Mouse (Mus musculus) MEL-GATA-1-ER (cell line): ENCODE measurements around the gene Fhl2.

Experiments used
- DNase-seq: peaks from one replicate; pipeline ENCODE4 v3.0.0-alpha.2; 2012; ENCODE audit warnings: low read depth; ENCODE audit errors: extremely low read depth

Gene Fhl2

DNA sequence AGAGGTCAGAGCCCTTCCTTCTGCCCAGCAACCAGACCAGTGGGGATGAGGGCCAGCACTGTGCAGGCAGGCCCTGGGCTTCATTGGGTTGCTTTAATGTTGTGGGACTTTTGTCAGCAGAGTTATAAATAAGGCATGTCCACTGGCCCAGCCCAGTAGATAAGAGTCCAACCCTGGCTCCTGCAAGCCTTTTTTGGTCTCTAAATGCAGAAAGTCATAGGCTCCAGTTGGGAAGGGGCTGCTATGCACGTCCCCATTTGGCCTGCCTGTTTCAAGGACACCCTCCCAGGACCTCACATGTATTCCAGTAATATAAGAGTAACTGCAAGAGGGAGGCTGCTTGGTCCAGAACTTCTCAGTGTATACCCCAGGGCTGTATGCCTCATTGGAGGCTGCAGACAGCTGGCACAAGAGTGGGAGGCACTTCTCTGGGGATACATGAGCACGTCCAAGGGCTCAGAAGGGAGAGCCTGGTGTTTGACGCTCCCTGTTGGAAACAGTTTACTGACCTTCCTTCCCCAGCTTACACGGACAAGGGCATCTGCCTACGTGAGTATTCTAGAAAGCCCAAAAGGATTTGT lies at the start of gene Fhl2:
Fhl2 (minus strand) TSS at position 324 of the 581 bp plus-strand sequence.
- DNase-seq, result no peak

DNA sequence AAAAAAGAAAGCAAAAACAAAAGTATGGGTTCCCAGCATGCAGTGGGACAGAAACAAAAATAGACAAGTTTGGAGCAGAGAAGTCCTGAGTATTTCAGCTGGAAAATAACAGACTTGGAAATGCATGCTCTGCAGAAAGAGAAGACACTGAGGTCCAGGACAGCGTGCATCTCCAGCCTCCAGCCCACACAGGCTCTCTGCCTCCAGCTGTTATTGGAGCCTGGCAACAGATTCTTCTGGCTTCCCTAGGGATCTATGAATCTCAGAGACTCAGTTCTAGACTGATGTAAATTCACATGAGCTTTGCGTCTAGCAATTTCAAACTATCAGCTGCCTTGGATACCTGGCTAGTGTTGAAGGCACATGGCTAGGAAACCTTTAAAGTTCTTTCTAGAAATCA lies 48.2 kb upstream of the Fhl2 start:
- no peak for DNase-seq

DNA sequence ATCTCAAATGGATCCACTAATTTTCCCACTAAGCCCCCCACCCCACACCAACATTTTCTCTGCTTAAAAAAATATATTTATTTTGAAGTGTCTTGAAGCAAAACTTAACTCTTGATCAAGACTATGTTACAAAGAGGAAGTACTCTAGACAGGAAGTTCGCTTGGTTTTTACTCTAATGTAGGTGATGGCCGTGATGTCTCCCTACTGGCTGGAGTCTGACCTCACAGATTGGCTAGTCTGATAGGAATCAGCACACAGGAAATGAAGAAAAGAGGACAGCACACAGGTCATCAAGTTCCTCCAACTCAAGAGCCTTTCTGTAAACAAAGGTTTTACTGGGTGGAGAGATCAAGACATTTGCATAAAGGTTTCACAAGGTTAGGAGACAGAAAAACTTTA lies 44.4 kb upstream of the Fhl2 start:
- no peak for DNase-seq

DNA sequence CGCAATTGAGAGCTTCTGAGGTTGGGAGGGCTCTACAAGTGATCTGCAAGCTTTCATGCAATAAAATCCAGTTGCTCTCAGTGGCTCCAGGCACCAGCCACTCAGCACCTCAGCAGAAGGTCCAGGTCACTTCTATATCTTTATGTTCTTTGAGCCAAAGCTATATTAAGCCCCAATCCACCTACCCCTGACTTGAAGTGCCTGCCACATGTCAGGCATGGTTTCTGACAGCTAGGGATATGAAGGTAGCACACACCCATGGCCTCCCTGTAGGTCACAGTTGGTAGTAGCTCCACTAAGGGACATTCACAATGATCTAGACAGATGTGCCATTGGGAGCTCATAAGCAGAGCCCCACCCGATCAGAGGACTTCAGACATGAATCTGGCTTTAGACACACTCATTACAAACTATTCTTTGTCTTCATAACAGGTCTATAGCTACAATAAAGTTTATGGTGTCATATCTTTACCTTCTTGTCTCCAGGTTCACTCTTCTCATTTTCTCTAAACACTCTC lies 43.1 kb upstream of the Fhl2 start:
- no peak for DNase-seq

DNA sequence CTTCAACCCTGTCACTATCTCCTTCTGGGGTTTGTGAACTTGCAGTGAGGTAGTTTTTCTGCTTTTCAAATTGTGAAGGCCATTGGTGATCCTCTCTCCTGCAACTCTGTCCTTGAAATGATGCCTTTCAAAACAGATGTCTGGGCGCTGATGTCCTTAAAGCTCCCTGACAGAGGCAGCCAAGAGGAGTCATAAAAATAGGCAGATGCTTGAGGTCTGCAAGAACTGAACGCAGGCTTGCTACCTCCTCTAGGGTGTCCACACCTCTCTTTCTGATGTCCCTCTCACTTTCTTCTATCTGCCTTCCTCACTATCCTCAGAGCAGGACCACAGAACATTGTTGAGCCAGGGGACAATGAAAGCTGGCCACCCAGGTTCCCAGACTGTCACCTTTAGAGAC lies 41.7 kb upstream of the Fhl2 start:
- no peak for DNase-seq

DNA sequence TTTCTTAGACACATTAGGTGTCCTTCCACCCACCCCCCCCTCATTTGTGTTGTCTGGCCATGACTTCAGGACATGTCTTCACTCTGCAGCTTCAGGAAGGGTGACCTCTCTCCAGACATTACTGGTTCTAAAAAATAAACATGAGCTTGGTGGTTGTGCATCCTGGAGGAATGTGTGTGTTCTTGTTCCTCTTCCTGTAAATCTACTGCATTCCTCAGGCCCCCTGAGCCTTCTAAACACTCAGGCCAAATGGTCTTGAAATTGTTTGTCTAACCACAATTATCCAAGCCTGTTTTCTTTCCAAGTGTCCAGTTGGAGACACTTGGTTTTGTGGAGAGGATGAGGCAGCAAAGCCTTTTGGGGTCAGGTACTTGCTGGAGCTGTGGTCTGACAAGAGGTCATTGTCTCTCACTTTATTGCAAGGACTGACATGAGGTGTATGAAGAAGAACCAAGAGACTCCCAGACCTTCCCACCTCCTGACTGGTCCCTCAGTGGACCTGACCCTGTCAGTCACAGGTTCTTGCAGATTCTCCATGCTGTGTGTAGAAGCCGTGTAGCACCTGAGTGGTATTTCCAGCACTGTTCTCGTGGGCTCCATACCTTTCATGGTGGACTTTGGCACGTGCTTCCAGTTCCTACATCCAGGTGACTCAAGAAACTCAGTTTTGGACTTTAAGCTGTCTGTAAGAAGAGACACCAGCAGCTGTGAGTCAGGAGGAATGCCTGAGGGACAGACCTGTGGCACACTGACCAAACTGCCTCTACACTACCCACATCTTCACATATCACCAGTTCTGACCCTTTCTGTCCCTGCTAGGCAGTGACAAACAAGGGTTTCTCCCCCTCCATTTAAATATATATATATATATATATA lies 40.8 kb upstream of the Fhl2 start:
- no peak for DNase-seq

DNA sequence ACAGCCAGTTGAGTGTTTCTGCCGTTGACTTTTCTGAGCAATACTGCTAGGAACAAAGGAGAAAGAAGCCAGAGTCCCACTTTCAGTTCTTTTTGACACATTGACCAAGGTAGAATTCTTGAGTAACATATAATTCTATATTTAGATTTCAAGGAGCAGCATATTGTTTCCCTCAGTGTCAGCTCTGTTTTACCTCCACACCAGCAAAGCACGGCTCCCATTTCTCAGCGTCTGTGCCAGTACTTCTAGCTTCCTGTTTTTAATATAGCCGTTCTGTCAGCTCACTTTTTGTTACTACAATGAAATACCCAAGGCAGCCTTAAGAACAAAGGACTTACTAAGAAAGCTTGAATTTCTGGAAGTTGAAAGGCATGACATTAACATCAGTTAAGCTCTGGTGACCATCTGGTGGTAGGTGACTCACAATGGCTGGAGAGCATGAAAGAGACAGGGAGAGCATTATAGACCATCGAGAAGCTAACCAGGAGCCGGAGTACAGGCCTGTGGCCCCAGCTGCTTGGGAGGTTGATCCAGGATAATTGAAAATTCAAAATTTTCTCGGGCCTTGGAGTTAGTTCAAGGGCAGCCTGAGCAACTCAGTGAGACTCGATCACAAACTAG lies 28.9 kb upstream of the Fhl2 start:
- no peak for DNase-seq

DNA sequence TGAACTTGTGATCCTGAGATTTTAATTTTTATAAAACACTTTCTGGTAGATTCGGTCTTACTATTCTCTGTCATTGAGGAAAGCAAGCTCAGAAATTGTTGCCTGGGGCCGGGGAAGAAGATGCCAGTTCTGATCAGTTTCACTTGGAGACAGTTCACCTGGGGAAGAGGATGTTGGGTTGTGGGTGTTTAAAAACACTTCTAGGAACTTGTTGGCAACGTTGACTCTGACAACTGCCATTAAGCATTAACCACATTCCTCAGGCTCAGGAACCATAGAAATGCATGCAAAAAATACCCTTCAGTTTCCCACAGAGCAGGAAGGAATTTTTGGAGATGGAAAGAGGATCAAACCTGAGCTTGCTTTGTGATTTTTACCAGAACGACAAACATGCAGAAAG lies 28.2 kb upstream of the Fhl2 start:
- DNase-seq, result no peak

DNA sequence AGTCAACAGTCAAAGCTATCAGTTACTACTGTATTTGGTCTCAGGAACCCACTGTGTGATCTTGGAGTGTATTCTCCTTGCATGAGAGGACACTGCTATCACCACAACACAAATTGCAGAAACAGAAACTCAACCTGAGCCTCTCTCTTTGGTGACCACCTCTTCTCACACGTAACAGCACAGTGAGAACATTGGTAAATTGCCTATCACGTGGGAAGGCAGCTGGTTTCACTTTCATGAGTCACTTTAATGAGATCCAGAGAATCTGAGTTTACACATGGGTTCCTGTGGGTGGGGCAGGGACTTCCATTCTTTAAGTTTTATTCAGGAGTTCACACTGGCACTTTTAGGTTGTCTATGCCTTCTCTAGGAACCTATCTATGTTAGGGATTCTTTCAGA lies 27.4 kb upstream of the Fhl2 start:
- DNase-seq, result no peak

DNA sequence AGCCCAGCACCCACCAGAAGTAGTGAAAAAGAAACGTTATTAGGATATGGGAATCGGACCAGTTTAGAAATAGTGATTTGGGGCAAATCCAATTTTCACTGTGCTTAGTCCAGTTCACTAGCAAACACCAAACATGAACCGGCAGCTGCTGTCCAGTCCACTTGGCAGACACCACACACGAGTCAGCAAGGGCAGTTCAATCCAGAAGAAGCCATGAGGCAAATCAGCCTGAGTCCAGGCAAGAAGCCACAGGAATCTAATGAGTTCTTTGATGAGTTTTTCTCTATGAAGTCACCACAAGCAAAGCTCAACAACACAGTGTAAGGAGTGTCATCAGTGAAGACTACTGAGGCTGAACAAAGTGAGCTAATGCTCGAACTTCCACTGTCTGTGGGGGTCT lies 26.3 kb upstream of the Fhl2 start:
- DNase-seq, result no peak

DNA sequence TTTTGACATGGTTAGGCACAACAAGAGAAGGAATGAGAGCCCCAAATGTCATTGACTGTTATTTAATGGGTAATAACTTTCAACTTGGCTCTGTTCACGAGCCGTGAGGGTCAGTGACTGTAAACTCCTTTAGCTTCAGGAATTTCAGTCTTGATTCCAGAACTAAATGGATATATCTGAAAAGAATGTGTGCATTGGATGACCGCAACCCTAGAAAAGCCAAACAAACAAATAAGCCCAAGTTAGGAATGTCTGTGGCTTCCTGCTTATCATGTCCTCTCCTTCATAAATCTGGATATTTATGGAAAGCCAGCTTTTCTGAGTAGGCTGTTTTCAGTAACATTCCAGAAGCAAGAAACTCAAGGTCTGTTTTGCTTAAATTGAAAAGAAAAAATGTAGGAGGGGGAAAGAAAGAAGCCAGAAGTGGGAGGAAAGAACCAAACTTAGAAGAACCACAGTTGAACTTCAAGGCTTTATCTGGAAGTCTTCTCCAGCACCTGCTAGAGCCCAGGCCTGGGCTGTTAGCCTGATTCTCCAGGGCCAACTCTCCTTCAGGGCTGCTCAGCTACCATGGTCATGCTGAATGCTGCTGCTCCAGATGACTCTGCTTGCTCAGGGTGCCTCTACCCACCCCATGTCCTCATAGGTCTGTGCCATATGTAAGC lies 21.4 kb upstream of the Fhl2 start:
- DNase-seq, result no peak

DNA sequence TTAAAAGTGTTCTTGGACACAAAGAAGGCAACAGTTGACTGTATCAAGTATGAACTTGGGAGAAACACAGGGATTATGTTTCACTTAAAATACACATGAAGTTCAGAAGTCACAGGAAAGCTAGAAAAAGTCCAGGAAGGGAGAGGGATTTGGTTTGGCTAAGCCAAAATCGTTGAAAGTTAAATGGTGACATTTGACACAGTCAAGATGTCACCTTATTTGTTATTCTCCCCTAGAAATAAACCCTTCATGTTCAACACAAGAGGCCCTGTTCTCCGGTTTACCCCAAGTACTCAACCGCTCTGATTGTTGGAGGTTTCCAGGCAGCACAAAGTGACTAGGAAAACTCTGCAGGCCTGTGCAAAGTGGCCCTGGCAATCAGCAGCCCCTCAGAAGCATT lies 18.8 kb upstream of the Fhl2 start:
- DNase-seq, result no peak

DNA sequence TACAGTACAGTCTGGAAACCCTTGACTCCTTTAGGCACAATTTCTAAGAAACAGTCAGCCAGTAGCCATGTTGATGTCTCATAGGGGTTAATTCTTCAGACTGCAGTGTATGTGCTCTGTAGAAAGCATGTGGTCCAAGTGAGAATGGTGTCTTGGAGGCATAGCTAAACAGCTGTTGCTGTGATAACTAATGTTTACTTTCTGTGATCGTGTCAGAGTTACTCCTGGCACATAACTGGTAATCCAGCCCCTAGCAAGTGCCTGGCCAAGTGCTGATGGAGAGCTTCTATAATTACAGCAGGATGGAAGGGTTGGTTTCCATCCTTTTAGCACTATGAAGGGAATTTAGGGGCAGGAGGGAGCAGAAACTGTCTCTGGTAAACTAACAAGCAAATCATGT lies 14.5 kb upstream of the Fhl2 start:
- DNase-seq, result no peak

DNA sequence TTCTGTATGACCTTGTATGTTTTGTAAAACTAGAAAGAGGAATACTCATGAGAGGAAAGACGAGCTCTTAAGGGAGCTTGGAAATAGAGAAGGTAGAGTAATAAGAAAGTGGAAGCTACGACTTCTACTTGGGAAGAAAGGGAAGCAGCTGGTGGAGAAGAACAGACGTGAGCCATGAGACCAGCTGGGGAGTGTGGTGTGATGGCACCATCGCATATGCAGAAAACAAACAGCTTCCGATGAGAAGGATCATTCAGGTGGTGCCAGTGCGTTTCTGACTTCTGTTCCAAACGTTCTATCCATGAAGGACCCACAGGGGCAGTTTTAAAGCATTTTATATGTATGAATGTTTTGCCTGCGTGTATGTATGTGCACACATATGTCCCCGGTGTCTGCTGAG lies 13.5 kb upstream of the Fhl2 start:
- no peak for DNase-seq

DNA sequence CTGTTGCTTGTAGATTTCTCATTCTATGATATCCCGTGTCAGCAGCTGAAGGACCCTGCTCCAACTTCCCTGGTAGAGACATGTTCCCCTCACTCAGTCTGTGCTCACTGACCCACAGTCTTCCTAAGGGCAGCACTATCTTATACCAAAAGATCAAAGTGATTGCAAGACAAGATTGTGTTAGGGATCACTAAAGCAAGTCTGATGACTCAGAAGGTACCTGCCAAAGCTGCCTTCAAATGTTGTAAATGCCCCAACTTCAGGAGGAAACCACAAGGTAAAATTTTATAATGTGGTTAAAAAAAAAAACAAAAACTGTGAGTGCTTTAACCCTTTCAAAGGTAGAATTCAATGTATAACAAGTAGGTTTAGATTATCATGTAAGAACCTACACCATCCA lies 10.4 kb upstream of the Fhl2 start:
- DNase-seq, result no peak

DNA sequence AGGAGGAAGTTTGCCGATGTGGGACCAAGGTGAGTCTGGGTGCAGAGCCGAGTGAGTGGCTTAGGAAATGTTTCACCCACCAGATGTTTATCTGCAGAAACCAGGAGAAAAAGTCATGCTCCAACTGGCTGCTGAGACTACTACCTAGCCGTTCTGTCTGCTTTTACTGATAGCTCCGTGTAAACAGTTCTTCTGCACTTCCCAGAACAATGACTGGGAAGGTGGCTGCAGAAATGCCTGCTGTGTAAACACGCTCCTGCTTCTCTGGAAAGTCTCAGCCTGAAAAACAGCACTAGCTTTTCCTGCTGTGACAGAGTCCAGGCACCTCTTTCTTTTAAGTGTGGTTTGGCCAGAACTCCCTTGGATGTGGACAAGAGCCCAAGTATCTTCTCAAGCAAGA lies 6.5 kb upstream of the Fhl2 start:
- no peak for DNase-seq

DNA sequence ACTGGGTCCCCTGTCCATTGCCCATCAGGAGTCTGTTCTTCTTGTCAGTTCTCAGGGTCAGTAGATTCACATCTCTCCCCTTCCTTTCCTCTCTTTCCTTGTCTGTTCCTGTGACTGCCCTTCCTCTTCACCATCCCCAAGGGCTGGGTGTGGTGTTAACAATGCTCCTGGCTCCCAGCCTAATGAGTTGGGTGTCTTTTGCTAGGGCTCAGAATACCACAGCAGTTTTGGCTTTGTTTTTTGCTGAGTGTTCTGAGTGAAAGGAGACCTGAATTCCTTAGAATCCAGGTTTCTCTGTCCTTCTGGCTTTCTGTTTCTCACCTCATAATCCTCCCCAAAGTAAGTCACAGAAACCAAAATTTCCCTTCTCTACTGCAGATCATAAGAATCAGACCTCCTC lies 5.4 kb upstream of the Fhl2 start:
- DNase-seq, result no peak

DNA sequence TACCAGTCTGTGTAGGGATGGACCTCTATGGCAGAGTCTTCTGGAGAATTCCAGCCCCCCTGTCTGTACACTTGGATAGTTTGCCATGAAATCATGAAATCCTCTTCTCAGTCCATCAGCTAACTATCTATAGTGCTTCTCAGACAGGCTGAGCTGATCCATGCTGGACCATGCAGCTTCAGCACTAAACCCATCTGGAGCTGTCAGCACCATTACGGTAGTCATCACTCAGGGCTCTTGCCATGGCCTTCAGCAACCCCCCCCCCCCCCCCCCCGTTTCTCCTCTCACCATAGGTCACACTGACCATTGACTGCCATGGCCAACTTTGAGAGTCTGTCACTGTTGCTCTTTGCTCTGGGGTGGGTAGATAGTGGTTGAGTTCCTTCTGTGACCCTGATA lies 5.0 kb upstream of the Fhl2 start:
- DNase-seq, result no peak

DNA sequence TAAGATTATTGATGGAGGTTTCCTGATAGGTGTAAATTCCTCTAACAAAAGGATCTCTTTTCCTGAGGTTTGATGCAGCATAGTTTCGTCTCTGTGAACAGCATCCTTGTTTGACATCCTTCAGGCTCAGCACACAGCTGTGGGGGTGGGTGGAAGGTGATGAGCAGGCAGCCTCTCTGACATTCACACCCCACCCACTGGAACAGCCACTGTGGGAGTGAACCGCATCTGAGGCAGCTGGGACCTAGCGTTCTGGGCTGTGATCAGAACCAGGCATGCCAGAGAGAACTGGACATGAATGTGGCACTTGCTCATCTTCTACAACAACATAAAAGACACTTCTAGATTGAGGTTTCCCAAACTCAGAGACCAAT lies 3.1 kb upstream of the Fhl2 start:
- no peak for DNase-seq

DNA sequence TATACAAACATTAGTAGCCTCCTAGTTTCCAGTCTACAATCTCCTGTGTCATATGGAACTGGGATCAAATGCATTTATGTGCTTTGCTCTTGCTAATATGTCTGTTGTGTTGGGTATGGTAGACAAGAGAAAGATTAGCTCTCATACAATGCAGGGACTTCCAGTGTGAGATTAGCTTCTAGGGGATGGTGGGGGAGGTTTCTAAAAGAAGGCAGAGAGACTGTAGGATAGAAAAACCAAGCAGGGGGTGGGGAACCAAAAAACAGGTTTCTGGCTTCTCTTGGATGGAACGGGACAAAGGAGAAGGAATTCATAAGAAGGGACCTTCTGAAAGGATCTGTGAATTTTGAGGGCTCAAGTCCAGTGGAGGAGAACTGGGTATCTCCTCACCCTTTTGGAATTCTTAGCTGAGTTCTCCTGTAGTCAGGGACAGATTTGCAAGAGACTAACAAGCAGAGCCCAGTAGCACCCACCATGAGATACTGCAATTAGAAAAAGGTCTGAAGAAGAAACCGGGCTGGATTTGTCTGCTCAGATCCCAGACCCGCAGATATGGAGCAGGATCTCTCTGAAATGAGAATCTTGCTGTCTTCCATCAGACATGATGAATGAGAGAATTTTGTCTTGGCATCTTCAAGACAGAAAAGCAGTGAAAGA lies 2.6 kb upstream of the Fhl2 start:
- no peak for DNase-seq

DNA sequence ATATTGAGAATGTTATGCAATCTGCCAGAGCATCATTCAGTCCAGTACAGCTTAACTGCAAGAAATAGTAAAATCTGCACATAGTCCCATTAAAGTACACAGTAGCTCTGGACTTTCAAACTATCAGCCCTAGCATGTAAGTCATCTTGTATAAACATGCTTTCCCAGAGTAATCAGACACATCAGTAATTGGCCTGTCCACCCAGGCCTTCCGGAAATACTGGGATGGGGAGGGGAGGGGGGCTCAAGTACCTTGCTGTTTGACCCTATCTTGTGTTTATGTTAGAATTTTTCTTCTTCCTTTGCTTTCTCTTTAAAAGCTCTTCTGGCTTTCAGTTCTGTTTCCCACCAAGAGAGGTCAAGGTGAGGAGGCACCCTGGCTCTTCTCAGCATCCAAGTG lies 725 bp downstream of the Fhl2 start:
- DNase-seq, result no peak

DNA sequence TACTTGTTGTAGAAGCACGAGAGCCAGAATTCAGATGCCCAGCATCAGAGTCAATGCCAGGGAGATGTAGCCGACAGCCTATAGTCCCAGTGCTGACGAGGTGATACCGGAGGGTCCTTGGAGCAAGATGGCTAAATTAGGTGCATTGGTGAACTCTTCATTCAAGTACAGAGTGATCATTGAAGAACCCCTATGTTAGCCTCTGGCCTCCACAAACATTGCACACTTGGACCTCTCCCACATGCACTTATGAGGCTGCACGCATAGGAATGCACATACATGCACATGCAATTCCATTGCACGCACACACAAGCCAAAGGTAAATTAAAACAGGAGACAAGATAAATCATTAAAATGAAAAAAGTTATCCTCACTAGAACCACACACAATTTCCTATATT lies 3.4 kb downstream of the Fhl2 start:
- no peak for DNase-seq
